Mouse (Mus musculus) heart, postnatal 36 days (tissue): ENCODE measurements around the gene Dapk1. TPM values are rescaled to one million over a fixed set of nuclear protein-coding genes. Genes with fewer than 3 reads are reported as not detected.

Source experiments
- DNase-seq, 2 experiments: peaks; one replicate each; pipeline ENCODE4 v3.0.0; 2021 to 2022
- intact Hi-C: fragments of 180-260 bp; cut with DNase I; formaldehyde crosslinking; loops from one replicate; pipeline ENCODE4 v1.15.1; 2025
- total RNA-seq, 2 experiments: library from RNA; stranded (reverse); gene quantifications; 2 replicates each; pipeline ENCODE4 v1.2.3; 2021

The Dapk1 gene
- total RNA-seq, 2 experiments from 2014 or later: 22.2 to 35.8 TPM

DNA sequence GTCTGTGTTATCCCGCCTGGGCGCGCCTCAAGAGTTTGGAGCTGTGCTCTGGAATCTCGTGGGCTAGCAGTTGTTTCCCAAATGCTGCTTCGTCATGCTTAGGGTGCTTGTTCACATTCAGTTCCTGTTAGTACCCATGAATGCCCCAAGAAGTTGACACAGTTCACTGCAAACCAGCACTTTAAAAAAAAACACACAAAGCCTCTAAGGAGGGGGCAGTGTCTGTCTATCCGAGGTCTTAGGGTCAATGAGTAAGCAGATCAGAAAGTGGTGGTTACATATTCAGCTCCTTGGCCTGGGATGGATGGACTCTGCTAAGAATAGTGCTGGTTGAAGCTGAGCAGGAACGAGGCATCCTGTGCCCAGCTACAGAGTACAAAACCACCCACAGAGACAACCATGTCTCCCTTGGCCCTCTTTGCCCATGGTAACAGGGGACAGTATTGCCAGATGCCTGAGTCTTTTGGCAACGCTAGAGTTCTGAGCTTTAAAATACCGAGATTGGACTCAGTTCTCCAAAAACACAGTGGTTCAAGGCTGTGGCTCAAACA, 59.0 kb downstream of the Dapk1 start:
- DNase-seq: no peak
- intact Hi-C loops: loop anchor here (10.0 kb wide), 1 partner anchor 56 kb away; the partner anchor contains the start of gene Dapk1

GRCm38 (mm10) chr13:60662493-60663177, 60.9 kb downstream of the Dapk1 start:
- intact Hi-C loops: loop anchor here (10.0 kb wide), 1 partner anchor 58 kb away; the partner anchor contains the start of gene Dapk1

GRCm38 (mm10) chr13:60664058-60664457, 62.3 kb downstream of the Dapk1 start:
- intact Hi-C loops: loop anchor here (10.0 kb wide), 1 partner anchor 59 kb away; the partner anchor contains the start of gene Dapk1
- no peak for DNase-seq

More at GRCm38 (mm10) chr13:60662493-60663177, 60.9 kb downstream of the Dapk1 start:
- DNase-seq: no peak

DNA sequence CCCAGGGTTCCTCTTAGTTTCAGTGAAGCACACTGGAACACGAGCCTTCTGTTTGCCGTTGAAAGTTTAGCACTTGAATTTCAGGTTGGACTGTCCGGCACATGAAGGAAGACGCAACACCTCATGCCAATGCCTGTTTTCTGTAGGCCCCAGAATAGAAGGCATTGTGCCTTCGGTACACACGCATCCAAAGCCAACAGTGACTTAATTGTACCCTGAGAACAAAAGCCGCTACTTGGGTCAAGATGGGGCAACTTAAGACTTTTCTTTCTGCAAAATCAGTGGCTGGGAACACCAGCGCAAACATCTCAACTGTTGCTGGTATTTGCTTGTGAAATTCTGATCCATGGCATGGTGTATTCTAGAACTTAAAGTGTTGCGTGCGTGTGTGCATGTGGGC, 63.1 kb downstream of the Dapk1 start:
- no peak for DNase-seq
- intact Hi-C loops: loop anchor here (10.0 kb wide), 1 partner anchor 60 kb away; the partner anchor contains the start of gene Dapk1

- intact Hi-C loops: loop anchor here (10.0 kb wide), 1 partner anchor 61 kb away; the partner anchor contains the start of gene Dapk1
- no peak for DNase-seq
These were observed 63.7 kb downstream of the Dapk1 start for GRCm38 (mm10) chr13:60665402-60665801.

- intact Hi-C loops: loop anchor here (10.0 kb wide), 1 partner anchor 63 kb away; the partner anchor contains the start of gene Dapk1
- no peak for DNase-seq
These were observed 66.3 kb downstream of the Dapk1 start for GRCm38 (mm10) chr13:60668036-60668435.

DNA sequence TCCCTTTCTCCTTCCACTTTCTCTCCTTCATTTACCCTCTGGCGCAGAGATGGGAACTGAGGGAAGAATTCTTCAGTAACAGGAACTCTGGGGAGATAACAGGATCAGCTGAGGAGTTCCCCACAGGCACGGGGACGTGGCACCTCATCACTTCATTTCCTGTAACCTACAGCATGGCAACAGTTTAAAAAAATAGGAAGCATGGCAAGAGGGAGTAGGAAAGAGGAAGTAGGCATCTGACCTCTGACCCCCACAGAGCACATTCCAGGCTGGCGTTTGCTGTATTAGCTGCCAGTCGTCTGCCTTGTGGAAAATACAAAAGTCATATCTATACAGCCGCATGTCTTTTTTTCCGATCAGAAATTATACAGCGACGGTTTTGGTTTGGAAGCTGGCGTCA, 68.9 kb downstream of the Dapk1 start:
- intact Hi-C loops: no loop called here
- no peak for DNase-seq

DNA sequence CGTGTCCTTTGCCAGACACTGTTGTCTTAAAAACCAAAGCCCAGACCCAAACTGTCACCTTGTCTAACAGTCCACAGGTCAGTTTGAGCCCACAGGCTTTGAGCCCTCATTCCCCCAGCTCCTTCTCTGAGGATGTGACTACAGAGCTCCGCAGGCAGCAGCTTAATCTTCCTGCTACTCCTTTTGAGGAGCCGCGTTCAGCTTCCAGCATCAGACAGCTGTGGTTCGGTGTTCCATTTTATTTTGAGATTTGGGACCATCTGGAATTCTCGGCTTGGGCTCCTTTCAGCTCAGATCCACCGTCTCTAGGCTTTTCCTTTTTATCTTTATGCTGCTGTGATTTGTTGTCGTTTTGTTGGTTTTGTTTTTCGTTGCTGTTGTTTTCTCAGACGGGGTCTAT, 69.5 kb downstream of the Dapk1 start:
- DNase-seq: no peak
- intact Hi-C loops: no loop called here

DNA sequence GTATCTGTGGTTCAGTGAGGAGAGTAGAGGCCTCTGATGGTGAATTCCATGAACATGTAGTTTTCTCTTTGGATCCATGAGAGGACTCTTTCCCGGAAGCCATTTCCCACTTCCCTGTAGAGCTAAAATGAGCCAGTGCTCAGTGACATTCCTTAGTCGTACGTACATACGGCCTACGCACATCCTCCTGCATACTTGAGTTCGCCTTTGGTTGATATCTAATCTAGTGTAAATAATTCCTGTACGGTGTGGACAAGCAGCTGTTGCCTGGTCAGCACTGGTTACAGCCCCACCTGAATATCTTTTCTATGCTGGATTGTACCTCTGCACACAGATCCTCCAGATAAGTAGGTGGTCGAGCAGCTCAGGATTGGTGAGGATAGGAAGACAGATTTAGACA, 70.5 kb downstream of the Dapk1 start:
- DNase-seq: no peak
- intact Hi-C loops: no loop called here

DNA sequence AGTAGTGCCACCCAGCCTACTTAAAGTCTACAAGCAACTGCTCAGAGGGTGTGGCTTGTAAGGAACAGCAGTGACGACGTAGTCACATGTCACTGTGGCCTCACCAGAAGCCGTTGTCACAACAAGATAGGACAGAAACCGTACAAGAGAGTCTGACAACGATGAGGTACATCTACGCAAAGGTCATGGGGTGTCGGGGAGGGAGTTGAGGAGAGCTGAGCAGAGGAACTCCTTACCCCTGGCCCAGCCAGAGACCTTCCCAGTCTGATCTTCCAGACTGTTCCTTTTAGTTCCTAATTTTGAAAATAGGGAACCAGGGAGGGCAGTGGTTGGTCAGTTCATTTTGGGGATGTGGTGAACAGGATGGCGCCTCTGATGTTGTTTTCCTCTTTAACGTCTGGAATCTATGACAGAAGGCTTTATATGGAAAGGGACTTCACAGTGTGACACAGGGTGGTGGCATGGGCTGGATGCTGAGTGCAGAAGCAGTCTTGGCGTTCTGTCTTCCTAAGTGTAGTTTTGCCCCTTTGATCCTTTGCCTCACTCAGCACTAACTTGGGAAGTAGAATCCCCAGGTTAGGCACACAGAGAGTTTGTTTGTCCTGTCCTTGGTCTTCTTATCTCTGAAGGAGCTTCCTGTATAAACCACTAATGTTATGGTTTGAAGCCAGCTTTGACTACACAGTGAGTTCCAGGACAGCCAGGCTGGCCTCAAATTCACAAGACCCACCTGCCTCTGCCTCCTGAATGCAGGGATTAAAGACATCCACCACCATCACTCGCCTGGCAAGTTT, 71.3 kb downstream of the Dapk1 start:
- intact Hi-C loops: no loop called here
- DNase-seq: no peak

DNA sequence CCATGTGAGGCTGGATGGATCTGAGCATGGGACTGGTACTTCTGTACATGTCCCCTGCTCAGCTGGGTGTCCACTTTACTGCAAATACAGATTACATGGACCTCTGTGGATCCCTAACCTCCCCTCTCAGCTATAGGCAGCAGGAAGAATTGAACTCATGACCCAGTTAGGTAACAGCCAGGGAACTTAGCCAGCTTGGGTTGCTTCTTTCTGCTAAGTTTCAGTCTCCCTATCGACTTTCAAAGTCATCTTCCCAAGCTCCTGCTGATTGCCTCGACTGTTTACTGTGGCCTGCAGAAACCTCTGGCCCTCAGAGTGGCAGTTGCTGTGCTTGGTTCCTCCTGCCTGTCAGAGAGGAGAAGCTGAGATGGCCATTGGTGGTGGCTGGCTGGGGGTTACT, 72.6 kb downstream of the Dapk1 start:
- no peak for DNase-seq
- intact Hi-C loops: no loop called here

GRCm38 (mm10) chr13:60674911-60675310, 73.2 kb downstream of the Dapk1 start:
- intact Hi-C loops: no loop called here
- no peak for DNase-seq

DNA sequence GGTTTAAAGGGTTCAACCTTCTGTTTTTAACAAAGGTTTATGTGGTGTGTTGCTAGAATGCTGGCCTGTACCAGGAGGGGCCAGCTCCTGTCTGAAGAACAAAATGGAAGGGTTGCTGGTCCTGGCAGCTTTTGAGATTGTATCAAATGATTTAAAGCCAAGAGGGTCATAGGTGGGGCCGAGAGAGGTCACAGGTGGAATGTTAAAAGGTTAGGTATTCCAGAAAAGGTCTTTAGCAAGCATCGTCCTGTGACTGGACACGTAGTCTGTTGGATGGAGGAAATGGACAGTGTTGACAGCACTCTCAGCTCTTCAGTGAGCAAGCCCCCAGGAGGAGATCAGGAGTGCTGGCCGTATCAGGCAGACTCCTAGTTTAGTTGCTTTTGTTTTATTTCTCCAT, 73.7 kb downstream of the Dapk1 start:
- intact Hi-C loops: no loop called here
- DNase-seq: peak in 1 of 2 experiments; percentile 1

- intact Hi-C loops: no loop called here
- DNase-seq: no peak
These were observed 77.2 kb downstream of the Dapk1 start for GRCm38 (mm10) chr13:60678912-60679311.

- intact Hi-C loops: no loop called here
- DNase-seq: no peak
These were observed 81.3 kb downstream of the Dapk1 start for GRCm38 (mm10) chr13:60682714-60683695.

- no peak for DNase-seq
These were observed 82.5 kb downstream of the Dapk1 start for GRCm38 (mm10) chr13:60684050-60684760.

DNA sequence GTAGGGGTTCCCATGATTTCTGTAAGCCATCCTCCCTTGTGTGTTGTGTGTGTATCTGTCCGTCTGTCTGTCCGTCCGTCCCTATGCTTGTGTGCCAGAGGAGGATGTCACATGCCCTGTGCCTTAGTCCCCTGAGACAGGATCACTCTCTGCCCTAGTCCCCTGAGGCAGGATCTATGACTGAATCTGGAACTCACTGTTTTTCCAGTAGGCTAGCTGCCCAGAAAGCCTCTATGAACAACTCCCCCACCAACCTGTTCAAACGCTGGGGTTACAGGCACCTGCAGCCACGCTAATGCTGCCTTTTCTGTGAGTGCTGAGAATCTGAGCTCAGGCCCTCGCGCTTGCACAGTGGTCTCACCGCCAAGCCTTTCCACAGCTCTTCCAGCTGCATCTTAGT, 83.1 kb downstream of the Dapk1 start:
- DNase-seq: no peak

More at GRCm38 (mm10) chr13:60684050-60684760, 82.5 kb downstream of the Dapk1 start:
- intact Hi-C loops: no loop called here

GRCm38 (mm10) chr13:60685216-60685615, 83.5 kb downstream of the Dapk1 start:
- peak; percentile 41 to 51 for DNase-seq
- intact Hi-C loops: loop anchor here (5.0 kb wide), 2 partner anchors 47 to 83 kb away; partner anchors contain the start of gene Dapk1

More for the DNA sequence above, 83.1 kb downstream of the Dapk1 start:
- intact Hi-C loops: loop anchor here (5.0 kb wide), 2 partner anchors 47 to 83 kb away; partner anchors contain the start of gene Dapk1
